Mouse (Mus musculus): Measurements from ENCODE around the gene Mmp28.
A peak's percentile ranks its signal among the peaks of the same experiment; 100 is the strongest.

Gene Mmp28

GRCm38 (mm10) chr11:83398724-83399123 is 64.1 kb downstream of the Mmp28 start:
- DNase-seq = no peak

- DNase-seq = no peak
Observed at GRCm38 (mm10) chr11:83397626-83398025, 65.2 kb downstream of the Mmp28 start.

DNA sequence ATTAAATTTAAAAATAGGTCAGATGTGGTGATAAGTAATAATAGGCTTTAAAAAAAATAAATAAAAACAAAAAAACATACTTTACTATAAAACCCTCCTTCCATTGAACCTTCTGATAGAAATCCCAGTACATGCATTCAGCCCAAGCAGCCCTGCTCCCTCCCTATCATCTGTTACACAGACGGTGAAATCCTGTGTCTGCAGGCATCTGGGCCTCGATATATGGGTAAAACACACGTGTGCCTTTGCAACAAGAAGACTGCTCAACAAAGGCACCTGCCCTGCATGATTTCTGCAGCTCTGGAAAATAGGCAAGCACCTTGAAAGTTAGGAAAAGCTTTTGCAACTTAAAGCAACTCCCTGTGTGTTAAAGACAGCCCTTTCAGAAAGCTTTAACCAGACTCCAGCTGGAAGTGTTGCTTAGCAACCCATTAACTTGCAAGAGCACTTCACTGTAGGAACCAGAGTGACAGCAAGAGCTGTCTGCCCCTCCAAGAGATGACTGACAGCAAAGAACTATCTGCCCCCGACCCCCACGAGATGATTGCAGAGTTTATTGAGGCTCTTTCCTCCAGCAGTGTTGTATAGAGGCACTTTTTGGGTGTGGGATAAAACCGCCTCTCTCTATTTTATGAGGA is 68.0 kb downstream of the Mmp28 start:
- DNase-seq = no peak

DNA sequence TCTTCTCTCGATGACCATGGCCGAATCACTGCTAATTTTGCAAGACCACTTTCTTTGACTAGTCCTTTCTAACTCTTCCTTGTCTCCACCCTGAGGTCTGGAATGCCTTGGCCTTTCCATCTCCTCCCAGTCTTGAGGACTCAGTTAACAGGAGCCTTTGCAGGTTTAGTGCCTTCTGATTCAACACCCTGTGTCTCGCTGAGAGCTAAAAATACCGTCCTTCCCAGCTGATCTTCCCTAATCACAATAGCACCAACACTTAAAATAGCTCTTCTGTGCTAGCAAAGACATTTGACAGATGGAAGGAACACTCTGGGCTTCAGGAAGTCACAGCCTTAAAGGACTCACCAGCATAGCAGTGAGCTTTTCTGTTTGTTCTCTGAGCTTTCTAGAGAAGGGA is 69.8 kb downstream of the Mmp28 start:
- DNase-seq = peak; percentile 63

All from right cerebral cortex, adult 18-20 months (tissue).